Mouse (Mus musculus): ENCODE measurements around the gene Gnb3.
A peak's percentile ranks its signal among the peaks of the same experiment; 100 is the strongest.

Gene Gnb3

GRCm38 (mm10) chr6:124840241-124841167, at the start of gene Gnb3:
TSS of gene Gnb3 (minus strand) at chr6:124840275.
- DNase-seq, result no peak

GRCm38 (mm10) chr6:124888555-124889125, 48.6 kb upstream of the Gnb3 start:
- DNase-seq, result no peak

GRCm38 (mm10) chr6:124887986-124888385, 47.9 kb upstream of the Gnb3 start, which contains the start of gene Cd4:
TSS of gene Cd4 (minus strand) at chr6:124888221.
- DNase-seq, result no peak

GRCm38 (mm10) chr6:124885956-124886381, 45.9 kb upstream of the Gnb3 start:
- DNase-seq, result no peak

- DNase-seq, result no peak
Observed at GRCm38 (mm10) chr6:124884714-124885500, 44.8 kb upstream of the Gnb3 start.

- DNase-seq, result no peak
Observed at GRCm38 (mm10) chr6:124883351-124883750, 43.3 kb upstream of the Gnb3 start.

GRCm38 (mm10) chr6:124881821-124882220, 41.7 kb upstream of the Gnb3 start:
- no peak for DNase-seq

- no peak for DNase-seq
Observed at GRCm38 (mm10) chr6:124879390-124879789, 39.3 kb upstream of the Gnb3 start.

- DNase-seq, result no peak
Observed at GRCm38 (mm10) chr6:124874348-124874747, 34.3 kb upstream of the Gnb3 start.

GRCm38 (mm10) chr6:124866560-124866959, 26.5 kb upstream of the Gnb3 start:
- no peak for DNase-seq

- no peak for DNase-seq
Observed at GRCm38 (mm10) chr6:124865766-124866362, 25.8 kb upstream of the Gnb3 start.

- peak; percentile 57 for DNase-seq
Observed at GRCm38 (mm10) chr6:124863658-124864298, 23.7 kb upstream of the Gnb3 start, which contains the start of gene Gpr162. TSS of gene Gpr162 (minus strand) at chr6:124863983.

- DNase-seq, result no peak
Observed at GRCm38 (mm10) chr6:124863125-124863657, 23.1 kb upstream of the Gnb3 start.

GRCm38 (mm10) chr6:124862406-124863124, 22.5 kb upstream of the Gnb3 start:
- no peak for DNase-seq

GRCm38 (mm10) chr6:124861802-124862201, 21.7 kb upstream of the Gnb3 start:
- DNase-seq, result no peak

- no peak for DNase-seq
Observed at GRCm38 (mm10) chr6:124861266-124861665, 21.2 kb upstream of the Gnb3 start.

GRCm38 (mm10) chr6:124860511-124860910, 20.4 kb upstream of the Gnb3 start:
- no peak for DNase-seq

- peak; percentile 92 for DNase-seq
Observed at GRCm38 (mm10) chr6:124859725-124860124, 19.6 kb upstream of the Gnb3 start.

GRCm38 (mm10) chr6:124858561-124859318, 18.7 kb upstream of the Gnb3 start:
- no peak for DNase-seq

GRCm38 (mm10) chr6:124857840-124858530, 17.9 kb upstream of the Gnb3 start:
- no peak for DNase-seq

Measured in lung, postnatal 14 days (tissue).